Mouse (Mus musculus) heart, embryonic 16.5 days (tissue): ENCODE results near the gene B3galt1. TPM values are rescaled to one million over a fixed set of nuclear protein-coding genes. Genes with fewer than 3 reads are reported as not detected.

Experiments
- ATAC-seq: fragments of 200-750 bp; cut with Nextera tagmentation; replicated peaks from 2 replicates; pipeline ENCODE4 v1.8.0; 2017; ENCODE audit warnings: moderate number of reproducible peaks; ENCODE audit not compliant: insufficient read depth, low FRiP score; ENCODE audit errors: extremely low read depth
- H3K27ac ChIP-seq: fragments of 300-500 bp; sonication (generic); 2 replicates; pipeline ENCODE4 v1.5.1; 2014; ENCODE audit warnings: mild to moderate bottlenecking, low read length, control low read depth, moderate library complexity
- H3K27me3 ChIP-seq: fragments of 300-500 bp; sonication (generic); 2 replicates; pipeline ENCODE4 v1.6.1; 2014; ENCODE audit warnings: low read length, mixed read lengths; ENCODE audit not compliant: control insufficient read depth, insufficient read depth
- H3K36me3 ChIP-seq: fragments of 300-500 bp; sonication (generic); 2 replicates; pipeline ENCODE4 v1.6.1; 2014; ENCODE audit not compliant: control insufficient read depth, insufficient read depth
- H3K4me1 ChIP-seq: fragments of 300-500 bp; sonication (generic); 2 replicates; pipeline ENCODE4 v1.6.1; 2014; ENCODE audit warnings: low read length, mixed read lengths; ENCODE audit not compliant: control insufficient read depth, insufficient read depth
- H3K4me2 ChIP-seq: fragments of 300-500 bp; sonication (generic); 2 replicates; pipeline ENCODE4 v1.6.1; 2014; ENCODE audit warnings: low read depth, mild to moderate bottlenecking, control low read depth, low read length
- H3K4me3 ChIP-seq: fragments of 300-500 bp; sonication (generic); 2 replicates; pipeline ENCODE4 v1.5.1; 2014; ENCODE audit warnings: mild to moderate bottlenecking, control low read depth, low read length
- H3K9ac ChIP-seq: fragments of 300-500 bp; sonication (generic); 2 replicates; pipeline ENCODE4 v1.6.1; 2014; ENCODE audit warnings: low read length, control low read depth
- H3K9me3 ChIP-seq: fragments of 300-500 bp; sonication (generic); replicated peaks from 2 replicates; pipeline ENCODE4 v1.6.1; 2016; ENCODE audit warnings: low read length; ENCODE audit not compliant: control insufficient read depth
- WGBS: fragments of 180-500 bp; shearing (Covaris S2); extraction: QIAGEN DNeasy Blood & Tissue Kit; methylation state at CpG from one replicate; pipeline ENCODE4 v1.1.7; 2014; 5-methylcytosine and 5-hydroxymethylcytosine counted together
- polyA plus RNA-seq: library from polyadenylated mRNA; unstranded; fragments of >200 nt; fragmentation: Nextera tagmentation; extraction: Ambion mirVana; gene quantifications from 2 replicates; pipeline ENCODE4 v1.2.1, GENCODE M21; 2015

Gene B3galt1
- polyA plus RNA-seq, 1 experiment from 2014 or later = 5.7 TPM

DNA sequence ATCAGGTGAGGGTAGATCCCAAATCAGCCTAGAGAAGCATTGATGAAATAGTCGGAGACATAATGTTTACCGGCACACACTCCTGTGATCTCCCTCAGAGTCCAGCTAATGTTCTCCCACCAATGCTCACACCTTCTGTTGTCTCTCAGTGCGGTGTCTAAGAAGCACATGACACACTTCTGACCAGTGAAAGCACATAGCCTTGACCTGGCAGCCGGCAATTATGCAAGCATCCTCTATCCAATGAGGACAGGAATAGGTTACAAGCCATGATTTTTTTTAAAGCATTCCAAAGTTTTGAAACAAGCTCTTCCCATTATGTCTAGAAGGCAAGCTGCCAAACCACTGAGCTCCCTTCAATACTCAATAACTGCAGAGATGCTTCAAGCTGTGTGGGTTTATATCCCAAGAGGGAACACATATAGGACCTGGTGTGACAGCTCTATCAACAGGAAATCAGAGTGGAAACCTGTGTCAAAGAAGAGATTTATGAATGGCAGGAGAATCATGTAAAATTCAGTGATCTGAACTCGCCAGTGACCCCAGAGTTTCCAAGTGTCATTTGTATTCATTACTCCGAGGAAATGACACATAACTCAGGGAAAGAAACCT lies 456.0 kb downstream of the B3galt1 start:
- Histone ChIP-seq H3K4me1 (no peaks in the 10 kb centered on the region), H3K27ac (no peak overlapping the region), H3K4me3 (no peak overlapping the region), H3K36me3 (no peaks in the 10 kb centered on the region), H3K9me3 (no peaks in the 10 kb centered on the region), H3K4me2 (no peak overlapping the region), H3K9ac (no peak overlapping the region), H3K27me3 (no peaks in the 10 kb centered on the region)
- 79% methylated on average over 6 of the region's 6 CpGs for WGBS
- no peak for ATAC-seq

DNA sequence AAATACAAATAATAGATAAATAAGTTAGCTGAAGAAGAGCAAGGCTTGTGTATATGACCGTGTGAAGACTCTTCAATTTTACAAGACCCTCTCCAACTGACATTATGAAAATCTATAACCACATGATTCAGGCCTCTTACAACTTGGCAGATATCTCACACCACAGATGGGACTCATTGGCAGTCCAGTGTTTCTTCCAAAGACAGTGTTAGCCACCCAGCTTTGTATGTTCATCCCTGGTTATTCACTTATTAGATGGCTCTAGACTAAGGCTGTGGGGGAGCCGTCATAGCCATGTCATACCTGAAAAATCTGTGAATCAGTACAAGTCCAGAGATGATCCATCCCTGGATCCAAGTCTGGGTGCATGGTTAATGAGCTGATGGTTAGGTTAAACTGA lies 463.1 kb downstream of the B3galt1 start:
- Histone ChIP-seq H3K36me3 (no peaks in the 10 kb centered on the region), H3K27me3 (no peaks in the 10 kb centered on the region), H3K4me3 (no peak overlapping the region), H3K4me2 (no peak overlapping the region), H3K27ac (no peak overlapping the region), H3K9me3 (peaks cover 5% of the 10 kb centered on the region; the same call in 1 of the 2 replicates), H3K4me1 (no peaks in the 10 kb centered on the region), H3K9ac (no peak overlapping the region)
- 80% methylated on average over 2 of the region's 2 CpGs for WGBS
- no peak for ATAC-seq

DNA sequence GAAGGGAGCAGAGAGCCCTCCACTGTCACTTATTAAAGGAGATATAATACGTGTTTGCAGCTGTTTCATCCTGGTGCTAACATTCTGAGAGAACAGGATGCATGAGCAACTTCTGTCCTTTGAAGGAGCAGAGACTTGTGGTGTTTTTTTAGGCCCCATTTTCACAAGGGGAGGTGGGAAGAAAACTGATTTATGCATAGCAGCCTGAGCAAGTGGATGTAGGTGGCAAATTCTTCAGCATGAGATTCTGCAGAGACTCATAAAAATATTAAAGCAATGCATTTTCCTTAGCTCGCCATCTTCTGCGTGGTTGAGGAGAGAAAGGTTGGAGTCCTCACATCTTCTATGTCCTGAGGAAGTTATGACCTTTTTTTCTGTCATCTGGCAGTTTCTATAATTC lies 469.0 kb downstream of the B3galt1 start:
- no peak overlapping the region for H3K9ac ChIP-seq
- no peak overlapping the region for H3K4me2 ChIP-seq
- 88% methylated on average over 3 of the region's 3 CpGs for WGBS
- H3K27ac ChIP-seq = no peak overlapping the region
- no peaks in the 10 kb centered on the region for H3K4me1 ChIP-seq
- ATAC-seq = no peak
- no peak overlapping the region for H3K4me3 ChIP-seq
- no peaks in the 10 kb centered on the region for H3K27me3 ChIP-seq
- H3K36me3 ChIP-seq = no peaks in the 10 kb centered on the region
- H3K9me3 ChIP-seq = peaks cover 5% of the 10 kb centered on the region; the same call in 1 of the 2 replicates

DNA sequence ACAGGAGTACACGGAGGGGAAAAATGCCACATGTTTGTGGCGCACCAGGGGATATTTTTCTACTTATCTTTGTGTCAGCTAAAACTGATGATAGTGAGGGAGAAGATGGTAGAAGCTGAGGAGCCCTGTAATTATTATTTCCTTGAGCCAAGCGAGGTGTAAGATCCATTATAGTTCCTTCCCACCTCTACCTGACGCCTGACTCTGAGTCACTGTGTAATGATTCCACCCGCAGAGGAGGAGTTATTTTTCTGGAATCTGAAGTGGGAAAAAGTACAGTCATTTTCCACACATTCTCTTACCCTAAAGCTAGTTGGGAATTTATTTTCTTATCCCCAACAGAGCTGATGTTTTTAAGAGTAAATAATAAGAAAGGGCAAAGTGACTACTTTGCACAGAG lies 475.1 kb downstream of the B3galt1 start:
- no peak for ATAC-seq
- no peak overlapping the region for H3K27ac ChIP-seq
- no peak overlapping the region for H3K4me3 ChIP-seq
- no peaks in the 10 kb centered on the region for H3K4me1 ChIP-seq
- no peak overlapping the region for H3K9ac ChIP-seq
- H3K36me3 ChIP-seq = no peaks in the 10 kb centered on the region
- WGBS = 78% methylated on average over 5 of the region's 5 CpGs
- no peaks in the 10 kb centered on the region for H3K9me3 ChIP-seq
- no peaks in the 10 kb centered on the region for H3K27me3 ChIP-seq
- no peak overlapping the region for H3K4me2 ChIP-seq

DNA sequence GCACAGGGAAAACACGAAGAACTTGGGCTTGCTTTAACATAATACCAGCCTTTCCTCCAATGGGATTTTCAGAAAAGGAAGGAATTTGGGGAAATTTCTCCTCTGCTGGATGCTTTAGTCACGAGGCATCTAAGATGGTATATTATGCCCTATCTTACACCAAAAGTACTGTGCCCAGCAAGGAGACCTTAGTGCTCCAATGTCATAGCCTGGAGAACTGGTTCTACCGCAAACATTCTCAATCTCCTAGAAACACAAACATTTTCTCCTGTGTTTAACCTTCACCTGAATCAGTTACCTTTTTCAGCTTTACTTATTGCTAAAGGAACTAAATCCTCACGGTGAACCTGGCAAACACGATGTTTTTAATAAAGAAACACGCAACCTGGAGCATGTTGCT lies 486.8 kb downstream of the B3galt1 start:
- Histone ChIP-seq H3K4me1 (no peaks in the 10 kb centered on the region), H3K36me3 (no peaks in the 10 kb centered on the region), H3K9me3 (no peaks in the 10 kb centered on the region), H3K9ac (no peak overlapping the region), H3K27ac (no peak overlapping the region), H3K27me3 (no peaks in the 10 kb centered on the region), H3K4me3 (no peak overlapping the region), H3K4me2 (no peak overlapping the region)
- WGBS = 78% methylated on average over 6 of the region's 6 CpGs
- no peak for ATAC-seq

DNA sequence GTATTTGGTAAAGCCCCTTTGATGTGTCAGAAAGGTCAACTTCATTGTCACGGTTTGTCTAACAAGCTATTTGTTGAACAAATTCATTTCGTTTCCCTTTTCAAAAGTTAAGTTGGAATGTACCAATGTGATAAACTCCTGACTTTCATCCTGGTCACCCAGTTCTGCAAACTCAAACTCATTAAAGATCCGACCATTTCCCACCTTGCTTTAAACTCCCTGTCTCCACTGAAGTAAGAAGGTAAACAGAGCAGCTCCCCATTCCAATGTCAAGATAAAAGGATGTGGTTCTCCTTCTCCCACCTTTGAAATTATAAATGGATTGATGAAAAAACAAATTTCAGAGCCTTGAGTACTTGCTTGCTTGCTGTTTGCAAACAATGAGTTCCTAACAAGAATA lies 487.6 kb downstream of the B3galt1 start:
- Histone ChIP-seq H3K27me3 (no peaks in the 10 kb centered on the region), H3K4me1 (no peaks in the 10 kb centered on the region), H3K9me3 (no peaks in the 10 kb centered on the region), H3K4me2 (no peak overlapping the region), H3K36me3 (no peaks in the 10 kb centered on the region), H3K4me3 (no peak overlapping the region), H3K27ac (no peak overlapping the region), H3K9ac (no peak overlapping the region)
- 67% methylated on average over 3 of the region's 3 CpGs for WGBS
- no peak for ATAC-seq

DNA sequence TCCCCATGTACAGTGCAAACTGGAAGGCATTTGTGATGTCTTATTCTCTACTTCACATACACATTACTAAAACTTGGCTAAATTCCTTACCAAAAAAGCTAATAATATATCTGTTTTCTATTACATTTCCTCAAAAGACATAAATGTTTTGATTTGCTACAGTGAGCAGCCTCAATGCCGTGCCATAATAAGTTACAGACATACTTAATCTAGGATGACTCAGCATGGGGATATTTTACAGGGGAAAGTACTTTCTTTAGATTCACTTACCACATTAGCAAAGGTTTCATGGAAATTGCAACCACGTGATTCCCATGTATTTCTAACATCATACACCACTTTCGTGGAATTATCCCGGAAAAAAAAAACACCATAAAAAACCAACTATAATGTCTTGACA lies 495.7 kb downstream of the B3galt1 start:
- H3K27ac ChIP-seq = no peak overlapping the region
- H3K4me3 ChIP-seq = no peak overlapping the region
- no peaks in the 10 kb centered on the region for H3K4me1 ChIP-seq
- H3K4me2 ChIP-seq = no peak overlapping the region
- WGBS = 77% methylated on average over 4 of the region's 4 CpGs
- H3K9me3 ChIP-seq = no peaks in the 10 kb centered on the region
- no peak for ATAC-seq
- H3K9ac ChIP-seq = no peak overlapping the region
- H3K36me3 ChIP-seq = no peaks in the 10 kb centered on the region
- no peaks in the 10 kb centered on the region for H3K27me3 ChIP-seq

DNA sequence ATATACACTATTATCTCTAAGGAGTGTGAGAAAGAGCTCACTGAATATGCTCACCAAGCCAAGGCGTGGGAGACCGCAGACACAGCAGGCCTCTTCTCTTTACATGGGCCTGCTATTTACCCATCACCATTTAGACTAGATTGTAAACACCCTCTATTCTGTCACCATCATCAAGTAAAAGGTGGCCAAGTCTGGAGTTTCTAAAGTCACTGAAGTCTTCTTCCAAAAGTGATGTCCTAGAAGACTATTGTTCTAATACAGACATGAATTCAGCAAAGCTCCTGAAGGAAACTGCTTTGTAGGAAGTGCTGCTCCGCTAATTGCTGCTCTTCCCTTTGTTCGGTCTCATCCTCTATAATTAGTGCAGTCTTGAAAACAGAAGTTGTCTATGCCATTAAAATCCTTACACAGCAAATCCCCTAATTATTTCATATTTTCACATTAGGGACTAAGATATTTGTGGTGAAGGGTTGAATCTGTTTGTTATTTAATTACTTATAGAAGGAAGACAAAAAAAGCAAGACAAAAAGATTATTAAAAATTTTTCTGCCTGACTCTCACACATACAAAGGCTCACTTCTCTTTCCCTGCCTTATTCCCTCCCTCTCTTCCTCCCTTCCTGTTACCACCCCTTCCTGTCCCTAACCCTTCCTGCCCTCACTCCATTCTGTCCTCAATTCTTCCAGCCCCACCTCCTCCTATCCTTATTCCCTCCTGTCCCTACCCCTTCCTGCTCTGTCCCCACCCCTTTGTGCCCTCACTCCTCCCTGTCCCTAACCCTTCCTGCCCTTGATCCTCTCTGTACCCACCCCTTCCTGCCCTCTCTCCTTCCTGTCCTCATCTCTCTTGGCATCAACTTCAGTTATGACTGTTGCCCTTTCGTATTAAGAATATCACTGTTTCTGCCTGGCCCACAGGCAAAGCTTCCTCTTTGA lies 514.0 kb downstream of the B3galt1 start:
- no peaks in the 10 kb centered on the region for H3K4me1 ChIP-seq
- H3K36me3 ChIP-seq = no peaks in the 10 kb centered on the region
- H3K4me2 ChIP-seq = no peak overlapping the region
- H3K9me3 ChIP-seq = no peaks in the 10 kb centered on the region
- H3K4me3 ChIP-seq = no peak overlapping the region
- WGBS = 85% methylated on average over 5 of the region's 5 CpGs
- H3K9ac ChIP-seq = no peak overlapping the region
- H3K27me3 ChIP-seq = no peaks in the 10 kb centered on the region
- no peak for ATAC-seq
- H3K27ac ChIP-seq = no peak overlapping the region

DNA sequence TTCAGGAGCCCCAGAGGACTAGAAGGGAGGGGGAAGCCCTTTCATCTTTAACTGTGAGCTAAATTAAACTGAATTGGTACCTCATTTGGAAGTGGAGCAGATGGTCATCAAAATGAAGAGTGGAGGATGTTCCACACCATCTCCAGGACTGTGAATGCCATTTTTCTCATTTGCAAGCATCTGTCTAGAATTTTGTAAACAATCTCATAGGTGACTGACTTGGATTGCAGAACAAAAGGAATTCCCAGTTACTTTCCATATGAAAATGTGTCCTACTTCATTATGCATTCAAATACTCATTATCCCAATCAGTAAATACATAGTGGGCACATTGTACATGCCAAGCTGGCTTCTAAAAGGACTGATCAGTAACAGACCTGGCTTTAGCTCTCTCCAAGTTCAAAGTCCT lies 515.2 kb downstream of the B3galt1 start:
- Histone ChIP-seq H3K9me3 (no peaks in the 10 kb centered on the region), H3K9ac (no peak overlapping the region), H3K4me1 (no peaks in the 10 kb centered on the region), H3K27ac (no peak overlapping the region), H3K4me2 (no peak overlapping the region), H3K4me3 (no peak overlapping the region), H3K27me3 (no peaks in the 10 kb centered on the region), H3K36me3 (no peaks in the 10 kb centered on the region)
- ATAC-seq = no peak
